Mouse (Mus musculus) fibroblast of lung, adult 2 months (primary cell): ENCODE results near the gene Nudt3.
A peak's percentile ranks its signal among the peaks of the same experiment; 100 is the strongest.

ENCODE experiments used
- DNase-seq: peaks from one replicate; pipeline ENCODE4 v3.0.0-alpha.2; 2011; ENCODE audit warnings: low read depth

The Nudt3 gene

GRCm38 (mm10) chr17:27565163-27565941, 57.9 kb downstream of the Nudt3 start, which contains the start of gene AI413582:
AI413582 (minus strand) TSS chr17:27565756.
- no peak for DNase-seq

DNA sequence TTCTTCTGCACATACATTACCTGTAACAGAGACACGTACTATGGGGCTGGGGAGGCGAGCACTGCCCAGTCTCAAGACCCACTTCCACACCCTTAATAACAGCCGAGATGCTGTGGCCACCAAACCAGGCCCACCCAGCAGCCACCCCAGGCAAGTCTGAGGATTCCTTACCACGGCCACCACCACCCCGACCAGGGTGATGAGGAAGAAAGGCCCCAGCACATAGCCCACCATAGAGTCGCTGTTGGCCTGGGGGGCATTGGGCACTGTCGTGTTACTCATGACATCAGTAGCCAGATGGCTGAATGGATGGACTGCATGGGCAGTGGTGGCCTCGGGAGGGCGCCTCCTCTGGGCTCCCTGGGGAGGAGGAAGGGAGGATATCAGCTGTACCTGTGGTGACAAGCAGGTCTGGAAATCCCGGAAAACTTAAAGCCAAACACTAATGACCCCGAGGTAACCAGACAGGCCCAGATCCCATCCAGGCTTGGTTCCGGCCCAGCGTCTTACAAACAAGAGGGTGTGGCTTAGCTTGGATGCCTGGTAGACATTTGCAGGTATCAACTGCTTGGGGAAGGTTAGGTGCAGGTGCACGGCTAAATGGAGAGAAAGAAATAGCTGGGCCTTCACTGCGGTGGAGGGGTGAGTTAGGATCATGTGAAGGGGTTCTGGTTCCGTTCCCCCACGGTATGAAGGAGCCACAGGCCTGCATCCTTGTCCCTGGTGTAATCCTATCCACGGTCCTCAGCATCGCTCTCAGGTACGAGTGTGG, 58.7 kb downstream of the Nudt3 start:
- no peak for DNase-seq

GRCm38 (mm10) chr17:27563771-27564244, 59.5 kb downstream of the Nudt3 start:
- no peak for DNase-seq

GRCm38 (mm10) chr17:27561809-27562526, 61.3 kb downstream of the Nudt3 start:
- DNase-seq: peak; percentile 88

- no peak for DNase-seq
These were observed 62.3 kb downstream of the Nudt3 start for GRCm38 (mm10) chr17:27560926-27561480.

DNA sequence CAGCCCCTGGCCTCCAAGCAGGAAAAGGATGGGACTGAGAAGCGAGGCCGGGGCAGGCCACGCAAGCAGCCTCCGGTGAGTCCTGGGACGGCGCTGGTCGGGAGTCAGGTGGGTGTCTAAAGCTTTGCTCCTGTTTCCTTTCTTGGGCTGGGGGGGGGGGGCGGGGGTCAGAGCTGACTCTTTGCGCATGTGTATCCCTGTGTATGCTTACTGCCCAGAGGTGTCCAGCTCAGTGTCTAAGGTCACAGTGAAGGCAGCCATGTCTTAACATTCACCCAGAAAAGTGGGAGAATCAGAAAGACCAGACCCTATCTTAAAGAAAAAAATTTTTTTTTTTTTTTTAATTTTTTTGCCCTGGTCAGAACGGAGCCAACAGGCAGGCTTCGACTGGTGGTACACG, 63.7 kb downstream of the Nudt3 start:
- DNase-seq: no peak

DNA sequence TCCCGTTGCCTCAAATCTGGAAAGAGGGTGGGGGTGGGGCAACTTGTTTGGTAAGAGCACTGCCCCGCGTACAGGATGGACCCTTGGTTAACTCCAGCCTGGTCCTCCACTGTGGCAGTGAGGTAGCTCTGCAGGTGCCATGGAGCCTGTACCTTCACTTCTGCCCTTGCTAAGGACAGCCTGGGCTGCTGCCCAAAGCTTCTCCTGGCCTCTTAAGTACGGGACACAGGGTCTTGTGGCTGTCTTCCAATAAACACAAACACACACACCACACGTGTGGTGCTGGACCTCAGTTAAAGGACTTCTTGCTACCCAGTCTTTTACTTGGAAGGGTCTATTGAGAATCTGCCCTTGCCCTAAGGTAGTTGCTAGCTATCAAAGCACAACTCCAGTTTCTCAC, 64.5 kb downstream of the Nudt3 start:
- DNase-seq: no peak

DNA sequence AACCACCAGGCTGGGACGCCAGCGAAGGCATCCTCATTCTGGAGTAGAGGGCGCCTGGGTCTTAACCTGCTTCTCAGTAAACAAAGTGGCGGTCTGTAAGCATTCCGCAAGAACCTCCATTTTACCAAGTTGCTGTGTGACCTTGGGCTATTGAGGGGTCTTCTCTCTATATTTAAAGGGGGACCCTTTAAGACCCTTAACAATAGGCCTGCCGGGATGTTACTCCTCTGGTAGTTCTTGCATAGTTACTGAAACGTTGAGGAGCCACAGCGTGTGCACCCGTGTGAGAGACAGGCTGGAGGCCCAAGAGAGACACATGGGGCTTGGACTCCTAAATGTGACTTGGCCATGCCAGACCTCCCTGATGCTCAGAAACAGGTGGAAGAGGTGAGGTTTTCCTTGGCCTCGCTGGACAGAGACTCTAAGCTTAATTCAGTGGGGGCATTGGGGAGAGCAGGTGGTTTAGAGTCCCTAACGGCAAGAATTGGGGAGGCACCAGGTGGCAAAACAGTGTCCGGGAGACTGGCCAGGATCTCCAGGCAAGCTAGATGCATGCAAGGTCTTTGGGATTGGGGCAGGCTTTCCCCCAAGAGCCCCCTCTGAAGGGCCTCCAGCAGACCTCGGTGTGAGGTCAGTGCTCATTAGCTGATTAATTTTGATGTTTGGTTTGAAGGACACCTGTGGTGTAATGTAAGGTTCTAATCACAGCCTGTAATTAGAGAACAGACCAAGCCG, 65.2 kb downstream of the Nudt3 start:
- DNase-seq: no peak

GRCm38 (mm10) chr17:27557181-27557926, 65.9 kb downstream of the Nudt3 start:
- no peak for DNase-seq

DNA sequence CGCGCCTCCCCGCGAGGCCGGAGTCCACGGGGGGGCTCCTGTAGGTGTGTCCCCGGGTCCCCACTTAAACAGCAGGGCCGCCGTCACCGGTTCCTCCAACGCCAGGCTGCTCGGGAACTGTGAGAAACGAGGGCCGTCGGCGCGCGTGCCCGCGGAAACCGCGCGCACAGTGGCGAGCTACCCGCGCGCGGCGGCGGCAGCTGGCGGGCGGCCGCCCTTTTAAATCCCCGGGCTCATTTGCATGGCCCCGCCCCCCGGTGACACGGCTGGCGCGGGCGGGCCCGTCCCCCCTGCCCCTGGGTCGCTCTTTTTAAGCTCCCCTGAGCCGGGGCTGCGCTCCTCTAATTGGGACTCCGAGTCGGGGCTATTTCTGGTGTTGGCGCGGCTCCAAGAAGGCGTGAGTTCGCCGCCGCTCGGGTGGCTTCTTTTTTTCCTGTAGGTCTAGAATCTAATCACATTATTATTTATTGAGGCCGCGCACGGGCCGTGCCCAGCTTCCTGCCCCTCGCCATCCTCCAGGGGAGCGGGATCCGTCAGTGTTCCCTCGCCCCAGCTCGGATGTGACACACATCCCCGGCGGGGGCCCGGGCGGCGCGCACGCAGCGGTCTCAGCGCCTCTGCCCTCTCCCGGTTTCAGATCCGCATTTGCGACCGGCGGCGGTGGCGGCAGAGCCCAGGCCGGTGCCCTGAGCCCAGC, 66.8 kb downstream of the Nudt3 start, which contains the start of gene Hmga1:
Gene Hmga1 (plus strand): TSS at position 183 of the 697 bp plus-strand sequence.
- no peak for DNase-seq

GRCm38 (mm10) chr17:27555512-27556172, 67.7 kb downstream of the Nudt3 start:
- DNase-seq: no peak

- no peak for DNase-seq
These were observed 68.2 kb downstream of the Nudt3 start for GRCm38 (mm10) chr17:27555075-27555511.

DNA sequence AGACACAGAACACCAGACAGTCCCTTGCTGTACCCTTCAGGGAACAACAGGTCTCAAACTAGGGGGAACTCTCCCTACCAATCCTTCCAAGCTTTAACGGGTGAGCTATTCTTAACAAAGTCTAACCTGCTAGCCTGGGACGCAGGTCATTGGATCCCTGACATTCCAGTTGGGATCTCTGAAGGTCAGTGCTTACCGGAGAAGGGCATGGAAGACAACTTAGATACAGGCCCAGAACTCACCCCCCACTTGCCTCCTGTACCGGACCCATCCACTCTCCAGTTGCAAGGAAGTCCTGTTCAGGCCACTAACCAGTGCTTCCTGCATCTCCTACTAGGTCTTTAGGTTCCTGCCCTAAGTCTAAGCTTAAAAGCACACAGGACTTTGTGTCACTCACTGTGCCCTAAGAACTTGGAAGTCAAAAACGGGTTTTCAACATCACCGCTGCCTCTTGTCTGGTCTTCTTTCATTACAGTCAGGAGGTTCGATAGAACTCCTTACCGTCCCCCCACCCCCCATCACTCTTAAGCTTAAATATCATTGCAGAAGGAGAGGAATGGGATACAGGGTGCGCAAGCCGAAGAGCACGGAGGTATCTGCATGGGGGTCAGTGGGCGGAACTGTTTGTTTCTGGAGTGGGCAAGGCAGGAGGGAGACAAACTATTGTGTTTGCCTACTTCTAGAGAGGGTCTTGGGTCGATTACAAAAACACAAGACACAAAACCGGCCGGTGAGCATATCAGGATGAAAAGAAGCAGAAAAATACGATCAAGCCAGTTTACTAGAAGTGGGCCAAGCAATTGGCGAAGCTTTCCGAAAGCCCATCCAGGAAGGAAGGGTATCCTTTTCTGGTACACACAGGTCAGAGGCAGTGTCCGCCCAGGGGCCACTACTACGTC, 69.0 kb downstream of the Nudt3 start:
- no peak for DNase-seq

DNA sequence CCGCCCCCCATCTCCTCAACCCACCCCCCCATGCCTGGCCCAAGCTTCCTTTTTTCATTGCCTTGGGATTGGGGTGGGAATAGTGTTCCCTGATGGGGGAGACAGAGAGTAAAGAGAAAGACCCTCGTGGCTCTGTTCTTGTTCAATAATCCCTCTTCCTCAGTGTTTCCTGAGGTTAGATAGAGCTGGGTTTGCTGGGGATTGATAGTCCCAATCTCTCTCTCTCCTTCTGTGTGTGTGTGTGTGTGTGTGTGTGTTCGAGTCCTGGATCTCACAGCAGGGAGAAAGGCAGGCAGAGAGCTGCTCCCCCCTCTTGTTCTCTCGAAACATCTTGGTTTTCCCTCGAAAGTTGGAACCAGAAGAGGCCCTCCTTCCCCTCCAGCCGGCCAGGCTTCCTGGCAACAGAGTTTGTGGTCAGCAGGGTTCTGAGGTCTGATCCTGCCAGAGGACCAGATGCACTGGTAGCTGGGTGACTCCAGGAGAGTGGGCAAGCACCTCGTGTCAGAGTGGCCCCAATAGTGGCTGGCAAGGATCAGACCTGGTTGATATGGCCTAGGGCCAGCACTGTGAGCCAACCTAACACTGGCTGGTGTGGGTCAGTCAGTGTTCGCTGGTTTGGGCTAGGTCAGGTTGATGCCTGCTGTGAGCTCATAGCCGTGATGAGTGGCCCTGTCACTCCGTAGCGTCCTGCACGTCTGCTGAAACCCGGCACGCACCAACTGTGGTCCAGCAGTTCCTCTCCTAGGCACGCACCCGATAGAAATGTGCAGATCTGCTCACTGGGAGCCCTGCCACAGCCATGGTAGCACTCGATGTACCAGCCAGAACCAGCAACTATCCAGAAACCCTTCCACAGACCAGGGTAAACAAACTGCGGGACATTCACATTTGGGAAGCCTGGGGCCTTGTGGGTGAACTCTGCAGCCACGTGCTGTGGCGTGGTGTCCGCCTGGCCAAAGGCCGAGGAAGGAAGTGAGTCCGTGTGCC, 70.8 kb downstream of the Nudt3 start:
- DNase-seq: peak; percentile 47

DNA sequence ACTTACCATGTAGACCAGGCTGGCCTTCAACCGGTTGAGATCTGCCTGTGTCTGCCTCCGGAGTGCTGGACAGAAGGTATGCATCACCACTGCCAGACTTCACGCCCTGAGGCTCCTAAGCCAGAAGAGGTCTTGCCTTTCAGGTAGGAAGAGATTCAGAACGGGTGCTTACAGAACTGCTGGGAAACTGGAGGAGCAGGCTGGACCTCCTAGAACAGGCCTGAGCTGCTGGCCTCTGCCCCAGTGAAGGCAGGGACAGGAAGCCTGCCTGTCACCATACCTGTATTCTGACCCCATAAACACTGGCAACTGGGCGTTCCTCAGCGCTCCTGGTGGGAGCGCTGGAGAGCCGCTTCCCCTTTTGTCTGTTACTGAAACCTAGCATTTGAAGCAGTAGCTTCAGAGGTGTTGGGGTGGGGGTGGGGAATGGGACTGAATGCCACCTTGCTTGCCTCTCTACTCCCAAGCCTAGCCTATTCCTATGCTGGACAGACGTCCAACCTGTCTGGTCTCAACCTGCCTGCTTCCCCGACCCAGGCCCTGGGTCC, 71.8 kb downstream of the Nudt3 start:
- DNase-seq: no peak

DNA sequence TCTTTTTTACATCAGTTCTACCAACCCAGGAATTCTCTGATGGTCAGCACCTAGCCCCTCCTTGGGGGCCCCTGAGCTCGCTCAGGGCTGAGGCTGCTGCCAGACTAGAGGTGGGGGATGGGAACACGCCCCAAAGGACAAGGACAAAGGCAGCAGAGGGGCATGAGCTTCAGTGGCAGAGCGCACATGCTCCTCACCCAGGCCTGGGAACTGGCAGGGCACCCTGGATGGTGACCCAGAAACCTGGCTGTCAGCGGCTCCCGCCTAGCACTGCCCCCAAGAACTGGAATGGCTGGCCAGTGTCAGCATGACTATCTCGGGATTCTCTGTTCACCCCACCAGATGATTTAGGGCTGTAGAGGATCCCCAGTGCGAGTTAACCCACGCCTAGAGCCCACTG, 74.1 kb downstream of the Nudt3 start:
- DNase-seq: no peak
